ENCODE assay signal across 10 mouse cellular contexts in genomic region chr7:46236363-46236762, GRCm38 (mm10). TPM values are rescaled to one million over a fixed set of nuclear protein-coding genes. Genes with fewer than 3 reads are reported as not detected.
DNase-seq lines count a peak whose midpoint lies in the region; ATAC-seq lines count a peak whose summit lies in the region.
"Had no signal": no experiment of that assay in that cellular context is flagged by ENCODE, and none has a peak within 500 bp of the region (broad histone marks: within the 10 kb centered on the region; RNA-seq: fewer than 3 reads in every experiment).

No protein-coding gene starts in this region.

- no peak overlapping the region for H3K4me3 ChIP-seq in forebrain, embryonic 12.5 days (replicated peaks)
- H3K4me3 ChIP-seq in hindbrain, embryonic 14.5 days (replicated peaks; ENCODE audit: low read length) = no peak overlapping the region
- peak overlapping the region; percentile 5; the same call in 1 of the 2 replicates for H3K4me3 ChIP-seq in kidney, embryonic 15.5 days (replicated peaks)
- no peak overlapping the region for H3K4me3 ChIP-seq in midbrain, embryonic 16.5 days (ENCODE audit: low read depth, low read length)
- H3K4me3 ChIP-seq: heart, adult 2 months; lung, embryonic 15.5 days had no signal

- no peak for DNase-seq in hindbrain, embryonic 14.5 days (ENCODE audit: low spot score)
- DNase-seq in cerebellum, adult 11 months = no peak
- no peak for DNase-seq in testis, postnatal 14 days (ENCODE audit: low spot score)
- no peak for DNase-seq in embryo, embryonic 9.5 days (ENCODE audit: extremely low spot score)
- DNase-seq: cerebellum, postnatal 36 days; heart, adult 2 months had no signal

- H3K9ac ChIP-seq in forebrain, embryonic 12.5 days = no peak overlapping the region
- H3K9ac ChIP-seq in hindbrain, embryonic 14.5 days = no peak overlapping the region
- H3K9ac ChIP-seq in kidney, embryonic 15.5 days = no peak overlapping the region
- H3K9ac ChIP-seq in midbrain, embryonic 16.5 days (ENCODE audit: low read depth, low read length) = no peak overlapping the region
- H3K9ac ChIP-seq: lung, embryonic 15.5 days had no signal

- ATAC-seq in forebrain, embryonic 12.5 days (ENCODE audit: low FRiP score) = no peak
- ATAC-seq in hindbrain, embryonic 14.5 days (ENCODE audit: low FRiP score) = no peak
- 0 out of 2 replicates have a peak, but pooled peaks have one; percentile 47 for ATAC-seq in kidney, embryonic 15.5 days (replicated peaks; ENCODE audit: low FRiP score)
- ATAC-seq in midbrain, embryonic 16.5 days = peak; percentile 63

- H3K9me3 ChIP-seq in forebrain, embryonic 12.5 days = no peaks in the 10 kb centered on the region
- H3K9me3 ChIP-seq in hindbrain, embryonic 14.5 days (ENCODE audit: control insufficient read depth, low read length) = no peaks in the 10 kb centered on the region
- no peaks in the 10 kb centered on the region for H3K9me3 ChIP-seq in kidney, embryonic 15.5 days (replicated peaks)
- no peaks in the 10 kb centered on the region for H3K9me3 ChIP-seq in midbrain, embryonic 16.5 days (replicated peaks; ENCODE audit: control insufficient read depth, low read length, poor library complexity, severe bottlenecking)
- H3K9me3 ChIP-seq: lung, embryonic 15.5 days had no signal

- H3K4me2 ChIP-seq in forebrain, embryonic 12.5 days = peak overlapping the region; percentile 8
- no peak overlapping the region; the same call in 1 of the 2 replicates for H3K4me2 ChIP-seq in hindbrain, embryonic 14.5 days (replicated peaks)
- peak overlapping the region; percentile 35 for H3K4me2 ChIP-seq in kidney, embryonic 15.5 days
- H3K4me2 ChIP-seq in midbrain, embryonic 16.5 days (ENCODE audit: low read length) = no peak overlapping the region
- H3K4me2 ChIP-seq: lung, embryonic 15.5 days had no signal

- peaks cover 4% of the 10 kb centered on the region; the same call in 1 of the 2 replicates for H3K27me3 ChIP-seq in forebrain, embryonic 12.5 days
- H3K27me3 ChIP-seq in hindbrain, embryonic 14.5 days (ENCODE audit: control insufficient read depth, insufficient read depth, low read length) = no peaks in the 10 kb centered on the region
- no peaks in the 10 kb centered on the region for H3K27me3 ChIP-seq in kidney, embryonic 15.5 days
- H3K27me3 ChIP-seq in midbrain, embryonic 16.5 days (ENCODE audit: control insufficient read depth, insufficient read depth, low read depth, low read length) = no peaks in the 10 kb centered on the region; the same call in 1 of the 2 replicates
- H3K27me3 ChIP-seq: lung, embryonic 15.5 days had no signal

- H3K4me1 ChIP-seq in forebrain, embryonic 12.5 days = peaks cover 18% of the 10 kb centered on the region
- H3K4me1 ChIP-seq in hindbrain, embryonic 14.5 days (replicated peaks; ENCODE audit: control insufficient read depth, insufficient read depth, low read length) = no peaks in the 10 kb centered on the region
- peaks cover 39% of the 10 kb centered on the region for H3K4me1 ChIP-seq in kidney, embryonic 15.5 days
- peaks cover 19% of the 10 kb centered on the region for H3K4me1 ChIP-seq in midbrain, embryonic 16.5 days (ENCODE audit: control insufficient read depth, insufficient read depth, low read length)
- H3K4me1 ChIP-seq: lung, embryonic 15.5 days had no signal

- no peak overlapping the region for H3K27ac ChIP-seq in forebrain, embryonic 12.5 days
- H3K27ac ChIP-seq in hindbrain, embryonic 14.5 days = peak overlapping the region; percentile 38; the same call in 1 of the 2 replicates
- peak overlapping the region; percentile 54 for H3K27ac ChIP-seq in kidney, embryonic 15.5 days
- H3K27ac ChIP-seq in midbrain, embryonic 16.5 days (ENCODE audit: low read length) = peak overlapping the region; percentile 0; the same call in 1 of the 2 replicates
- H3K27ac ChIP-seq: heart, adult 2 months; lung, embryonic 15.5 days had no signal

- WGBS in forebrain, embryonic 12.5 days = 77% methylated on average over 15 of the region's 15 CpGs
- WGBS in hindbrain, embryonic 14.5 days = 69% methylated on average over 15 of the region's 15 CpGs
- WGBS in kidney, embryonic 15.5 days = 81% methylated on average over 15 of the region's 15 CpGs
- 70% methylated on average over 15 of the region's 15 CpGs for WGBS in midbrain, embryonic 16.5 days

- no peaks in the 10 kb centered on the region for H3K36me3 ChIP-seq in forebrain, embryonic 12.5 days (replicated peaks)
- no peaks in the 10 kb centered on the region for H3K36me3 ChIP-seq in hindbrain, embryonic 14.5 days (replicated peaks; ENCODE audit: control insufficient read depth, insufficient read depth)
- no peaks in the 10 kb centered on the region for H3K36me3 ChIP-seq in kidney, embryonic 15.5 days
- no peaks in the 10 kb centered on the region for H3K36me3 ChIP-seq in midbrain, embryonic 16.5 days (ENCODE audit: control insufficient read depth, insufficient read depth, low read length)
- H3K36me3 ChIP-seq: lung, embryonic 15.5 days had no signal

RNA-seq across cellular contexts. Expression of gene Ush1c, which starts 1.9 kb away (rescaled TPM):
- 2.5 and 2.9 TPM in 2 replicates for polyA plus RNA-seq in forebrain, embryonic 12.5 days (2016; fragmentation: Nextera tagmentation; extraction: Ambion mirVana)
- polyA plus RNA-seq in hindbrain, embryonic 14.5 days (2014; fragmentation: Nextera tagmentation; extraction: Ambion mirVana) = 1.2 and 1.8 TPM in 2 replicates
- 13.8 and 14.5 TPM in 2 replicates for polyA plus RNA-seq in kidney, embryonic 15.5 days (2015; fragmentation: Nextera tagmentation; extraction: Ambion mirVana)
- polyA plus RNA-seq in midbrain, embryonic 16.5 days (2015; fragmentation: Nextera tagmentation; extraction: Ambion mirVana) = 1.6 and 2.3 TPM in 2 replicates

RNA-seq across cellular contexts. Expression of gene Otog, which starts 4.4 kb away (rescaled TPM):
- polyA plus RNA-seq in forebrain, embryonic 12.5 days (2016; fragmentation: Nextera tagmentation; extraction: Ambion mirVana) = 0.17 TPM in 1 of 2 replicates, not detected in the other
- 0.11 and 0.13 TPM in 2 replicates for polyA plus RNA-seq in hindbrain, embryonic 14.5 days (2014; fragmentation: Nextera tagmentation; extraction: Ambion mirVana)
- polyA plus RNA-seq in kidney, embryonic 15.5 days (2015; fragmentation: Nextera tagmentation; extraction: Ambion mirVana) = 0.04 and 0.06 TPM in 2 replicates
- 0.08 TPM in 1 of 2 replicates, not detected in the other for polyA plus RNA-seq in midbrain, embryonic 16.5 days (2015; fragmentation: Nextera tagmentation; extraction: Ambion mirVana)
- polyA plus RNA-seq: lung, embryonic 15.5 days had no signal

RNA-seq across cellular contexts. Expression of gene Abcc8, which starts 56.5 kb away (rescaled TPM):
- 1.4 and 2.5 TPM in 2 replicates for polyA plus RNA-seq in forebrain, embryonic 12.5 days (2016; fragmentation: Nextera tagmentation; extraction: Ambion mirVana)
- polyA plus RNA-seq in hindbrain, embryonic 14.5 days (2014; fragmentation: Nextera tagmentation; extraction: Ambion mirVana) = 10.6 and 13.8 TPM in 2 replicates
- polyA plus RNA-seq in kidney, embryonic 15.5 days (2015; fragmentation: Nextera tagmentation; extraction: Ambion mirVana) = 2.2 and 2.3 TPM in 2 replicates
- 7.0 and 9.6 TPM in 2 replicates for polyA plus RNA-seq in midbrain, embryonic 16.5 days (2015; fragmentation: Nextera tagmentation; extraction: Ambion mirVana)

Comparison
In these comparisons a context has a peak if more than half of its experiments do, and no peak if none do; other contexts are left out.
1. ATAC-seq: peak in kidney, embryonic 15.5 days (single experiment) and midbrain, embryonic 16.5 days (single experiment); none in forebrain, embryonic 12.5 days (single experiment) and hindbrain, embryonic 14.5 days (single experiment).
2. H3K4me2 ChIP-seq: peak in forebrain, embryonic 12.5 days (single experiment) and kidney, embryonic 15.5 days (single experiment); none in hindbrain, embryonic 14.5 days (single experiment) and midbrain, embryonic 16.5 days (single experiment).